Mouse (Mus musculus) adrenal gland, adult (tissue): ENCODE data around the gene Myo1a.

Experiments used
- DNase-seq, 2 experiments: peaks; one replicate each; pipeline ENCODE4 v3.0.0; 2022 to 2023; ENCODE audit warnings: low spot score in 1 of 2; ENCODE audit not compliant: inconsistent age in 2 of 2

Gene Myo1a

GRCm38 (mm10) chr10:127725136-127725535 lies 20.2 kb downstream of the Myo1a start:
- DNase-seq, result no peak

DNA sequence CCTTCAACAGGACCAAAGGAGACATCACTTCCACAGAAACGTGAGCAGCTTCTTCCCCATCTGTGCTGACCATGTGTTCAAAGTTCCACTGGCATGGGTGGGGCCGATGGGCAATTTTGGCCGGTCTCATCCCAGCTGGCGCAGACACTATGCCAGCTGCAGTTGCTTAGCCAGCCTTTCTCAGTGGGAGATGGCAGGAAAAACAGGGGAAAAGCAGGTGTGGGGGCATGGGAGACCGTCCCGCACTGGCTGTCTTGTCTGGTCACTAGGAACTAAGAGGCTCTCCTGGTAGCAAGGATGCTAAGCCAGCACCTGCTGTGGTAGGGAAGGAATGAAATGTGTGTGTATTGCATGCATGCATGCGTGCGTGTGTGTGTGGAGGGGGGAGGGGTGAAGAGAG lies 23.5 kb downstream of the Myo1a start:
- DNase-seq, result no peak

DNA sequence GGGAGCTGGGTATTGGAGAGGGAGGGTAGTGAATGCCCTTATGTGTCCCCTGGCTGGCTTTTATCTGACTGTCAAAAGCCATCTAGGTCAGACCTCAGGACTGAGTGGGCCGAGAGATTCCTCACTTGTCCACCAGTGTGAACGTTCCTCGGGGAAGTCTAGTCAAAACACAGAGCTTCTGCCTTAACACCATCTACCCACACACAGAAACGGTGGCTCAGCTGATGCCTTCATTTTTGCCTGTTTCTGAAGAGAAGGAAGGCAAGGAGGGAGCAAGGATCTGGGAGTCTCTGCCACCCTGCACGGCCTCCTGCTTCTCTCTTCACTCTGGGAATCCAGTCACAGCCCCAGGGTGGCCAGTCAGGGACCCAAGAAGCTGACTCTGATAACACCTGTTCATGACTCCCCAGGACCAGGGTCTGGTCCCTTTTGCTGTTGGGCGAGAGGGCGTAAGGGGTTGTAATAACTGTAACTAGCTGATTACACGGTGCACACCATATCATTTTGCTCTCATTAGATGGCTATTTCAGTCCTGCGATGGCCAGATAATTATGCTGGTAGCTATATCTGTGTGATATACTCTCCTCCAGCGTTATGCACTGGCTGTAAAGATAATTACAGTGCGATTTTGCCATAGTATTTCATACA lies 25.4 kb downstream of the Myo1a start:
- DNase-seq, result no peak

- DNase-seq, result no peak
These were observed 26.0 kb downstream of the Myo1a start for GRCm38 (mm10) chr10:127730933-127731310.

DNA sequence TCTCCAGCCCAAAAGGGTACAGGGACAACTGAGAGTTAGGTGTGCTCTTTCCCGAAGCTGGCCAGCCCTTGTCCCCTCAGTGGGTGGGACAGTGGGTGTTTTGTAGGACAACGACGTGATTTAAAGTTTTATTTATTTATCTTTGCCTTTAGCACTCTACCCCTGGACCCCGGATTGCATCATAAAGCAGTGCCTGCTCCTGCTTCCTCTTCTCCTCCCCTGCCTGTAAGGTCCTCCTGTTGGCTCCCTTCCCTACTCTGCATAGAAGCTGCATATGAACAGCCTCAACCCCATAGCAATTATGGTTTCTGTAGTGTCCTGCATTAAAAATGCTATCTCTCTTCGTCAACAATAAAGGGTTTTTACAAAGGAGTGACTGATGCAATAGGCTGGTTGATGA lies 26.4 kb downstream of the Myo1a start:
- DNase-seq, result no peak

GRCm38 (mm10) chr10:127734434-127734833 lies 29.5 kb downstream of the Myo1a start:
- peak in 1 of 2 experiments; percentile 69 for DNase-seq

DNA sequence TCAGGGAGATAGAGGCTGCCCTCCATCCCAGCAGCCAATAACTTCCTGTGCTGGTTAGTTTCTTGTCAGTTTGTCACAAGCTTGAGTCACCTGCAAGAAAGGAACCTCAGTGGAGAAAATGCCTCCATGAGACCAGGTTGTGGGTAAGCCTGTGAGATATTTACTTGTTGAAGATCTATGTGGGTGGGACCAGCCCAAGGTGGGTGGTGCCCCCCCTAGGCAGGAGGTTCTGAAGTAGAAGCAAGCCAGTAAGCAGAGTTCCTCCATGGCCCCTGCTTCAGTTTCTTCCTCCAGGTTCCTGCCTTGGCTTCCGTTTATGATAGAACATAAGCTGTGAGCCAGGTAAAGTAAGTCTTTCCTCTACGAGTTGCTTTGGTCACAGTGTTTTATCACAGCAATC lies 31.3 kb downstream of the Myo1a start:
- peak in 1 of 2 experiments; percentile 38 for DNase-seq

- peak in 1 of 2 experiments; percentile 60 for DNase-seq
These were observed 31.9 kb downstream of the Myo1a start for GRCm38 (mm10) chr10:127736916-127737315.

- DNase-seq, result peak in 1 of 2 experiments; percentile 42
These were observed 32.6 kb downstream of the Myo1a start for GRCm38 (mm10) chr10:127737552-127737951.

- peak in 1 of 2 experiments; percentile 69 for DNase-seq
These were observed 33.3 kb downstream of the Myo1a start for GRCm38 (mm10) chr10:127738151-127738882.

DNA sequence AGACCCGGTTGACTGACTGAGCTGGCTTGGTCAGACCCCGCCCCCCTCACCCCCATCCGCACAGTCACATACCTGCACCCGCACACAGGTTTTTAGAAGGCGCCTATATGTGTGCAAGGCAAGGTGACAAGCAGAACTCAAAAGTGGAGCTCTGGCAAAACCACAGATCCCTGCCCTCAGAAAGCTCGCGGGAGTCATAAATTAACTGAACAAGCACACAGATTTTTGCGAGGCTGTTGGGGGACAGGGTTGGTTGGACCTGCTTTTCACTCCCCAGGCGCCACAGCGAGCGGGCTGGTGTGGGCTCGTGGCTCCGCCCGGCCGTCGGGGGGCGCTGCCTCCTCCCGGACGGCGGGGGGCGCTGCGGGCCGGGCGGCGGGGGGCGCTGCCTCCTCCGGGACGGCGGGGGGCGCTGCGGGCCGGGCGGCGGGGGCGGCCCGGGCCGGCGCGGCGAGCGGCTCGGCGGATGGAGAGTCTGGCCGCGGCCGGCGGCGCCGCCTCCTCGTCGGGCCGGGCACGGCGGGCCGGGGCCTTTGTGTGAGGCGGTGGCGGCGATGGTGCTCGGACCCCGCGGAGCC lies 34.2 kb downstream of the Myo1a start, which contains the start of gene Zbtb39:
Gene Zbtb39 (plus strand): TSS at position 456 of the 578 bp plus-strand sequence.
- peak; percentile 87 to 94 for DNase-seq

DNA sequence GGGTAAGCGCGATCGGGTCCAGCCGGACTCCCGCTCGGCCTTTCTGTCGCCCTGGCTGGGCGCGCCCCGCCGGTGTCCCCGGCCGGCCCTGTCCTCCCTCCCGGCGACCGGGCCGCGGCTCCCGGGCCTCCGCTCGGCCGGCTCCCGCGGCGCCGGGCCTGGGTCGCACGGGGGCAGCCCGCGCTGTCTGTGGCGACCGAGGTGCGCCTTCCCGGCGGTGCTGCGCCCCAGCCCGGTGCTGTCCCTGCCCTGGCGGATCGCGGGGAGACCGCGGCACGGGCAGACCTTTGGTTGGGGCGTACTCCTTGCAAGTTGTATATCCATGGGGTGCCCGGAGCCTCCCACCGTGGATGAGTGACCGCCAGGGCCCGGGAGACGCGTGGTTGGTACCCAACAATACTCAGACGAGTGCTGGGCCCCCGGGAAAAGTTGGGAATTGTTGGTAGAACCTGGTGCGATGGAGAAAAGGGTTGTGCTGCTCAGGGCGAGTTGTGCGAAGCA lies 34.7 kb downstream of the Myo1a start:
- no peak for DNase-seq

DNA sequence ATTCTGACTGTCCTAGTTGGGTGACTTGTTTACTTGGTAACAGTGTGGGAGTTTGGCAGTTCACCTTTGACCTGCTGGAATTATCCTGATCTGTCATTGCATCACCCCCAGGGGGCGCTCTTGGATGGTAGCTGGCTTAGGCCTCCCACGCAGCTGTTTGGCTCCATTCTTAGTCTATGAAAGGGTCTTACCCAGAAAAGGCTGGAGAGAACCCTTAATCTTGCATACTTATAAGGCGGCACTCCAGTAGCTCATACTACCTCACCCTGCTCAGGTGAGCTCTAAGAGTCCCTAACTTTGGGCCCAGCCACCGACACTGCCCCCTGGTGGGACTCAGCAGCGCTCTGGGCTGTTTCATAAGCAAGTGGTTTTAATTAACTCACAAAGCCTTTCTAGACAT lies 39.7 kb downstream of the Myo1a start:
- peak; percentile 65 to 86 for DNase-seq

DNA sequence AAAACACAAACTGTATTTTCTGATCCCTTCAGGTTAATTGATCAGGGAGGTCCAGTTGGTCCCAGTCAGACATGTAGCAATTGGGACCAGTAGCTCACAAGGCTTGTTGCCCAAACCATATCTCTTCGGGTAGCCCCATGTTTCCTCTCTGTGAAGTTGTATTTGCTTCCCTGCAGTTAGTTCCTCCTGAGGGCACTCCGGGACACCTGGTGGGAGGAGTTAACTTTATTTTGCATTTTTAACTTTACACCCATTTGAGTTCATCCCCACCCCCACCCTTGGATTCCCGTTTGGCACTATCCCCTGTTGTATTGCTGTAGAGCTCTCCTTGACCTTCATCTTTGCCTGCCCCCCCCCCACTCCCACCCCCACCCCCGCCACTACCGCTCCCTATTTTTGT lies 40.9 kb downstream of the Myo1a start:
- peak in 1 of 2 experiments; percentile 42 for DNase-seq

DNA sequence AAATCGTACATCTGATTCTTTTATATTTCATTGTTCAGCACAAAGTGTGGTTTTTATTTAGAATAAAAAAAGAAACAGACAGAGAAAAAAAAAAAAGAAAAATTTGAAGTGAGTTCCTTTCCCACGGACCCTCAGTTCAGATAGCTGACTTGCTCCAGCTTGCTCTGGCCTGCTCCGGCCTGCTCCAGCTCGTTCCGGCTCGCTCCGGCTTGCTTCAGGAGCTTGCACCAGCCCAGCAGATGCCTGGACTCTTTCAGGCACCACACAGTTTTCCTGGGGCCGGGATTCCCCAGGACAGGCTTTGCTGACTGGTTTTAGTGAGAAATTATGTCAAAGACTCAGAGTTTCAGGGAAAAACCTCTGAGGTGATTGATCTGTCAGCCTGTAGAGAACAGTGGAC lies 42.3 kb downstream of the Myo1a start:
- DNase-seq, result no peak

DNA sequence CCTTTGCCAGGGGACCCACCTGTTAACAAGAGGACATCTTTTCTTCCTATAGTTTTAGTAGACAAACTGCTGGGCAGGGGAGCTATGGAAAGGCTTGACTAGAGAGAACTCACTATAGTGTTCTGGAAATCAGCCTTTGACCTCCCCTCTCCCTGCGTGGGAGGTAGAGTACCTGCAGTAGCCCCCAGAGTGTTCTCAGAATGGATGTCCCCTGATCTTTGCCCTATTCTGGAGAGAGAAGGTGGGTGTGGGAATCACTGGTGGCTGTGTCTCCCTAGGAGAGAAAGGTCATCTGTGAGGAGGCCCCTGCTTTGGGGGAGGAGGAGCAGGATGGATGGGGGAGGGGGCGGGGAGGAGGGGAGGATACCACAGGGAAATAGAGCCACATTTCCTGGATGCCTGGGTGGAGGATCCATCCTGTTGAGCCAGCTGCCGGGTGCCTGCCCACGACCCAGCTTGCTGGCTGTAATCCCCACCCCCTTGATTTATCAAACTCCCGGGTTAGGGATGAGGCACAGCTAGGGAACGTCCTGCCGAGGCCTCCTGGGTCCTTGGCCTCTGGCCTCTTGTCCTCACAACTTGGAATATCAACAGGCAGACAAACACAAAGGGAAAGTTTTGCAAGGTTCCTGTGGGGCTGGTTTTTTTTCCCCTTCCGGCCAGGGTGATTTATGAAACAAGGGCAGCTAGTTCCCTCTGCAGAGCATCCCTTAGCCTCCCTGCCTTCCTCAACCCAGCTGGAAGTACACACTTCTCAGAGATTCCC lies 44.1 kb downstream of the Myo1a start:
- peak; percentile 91 to 93 for DNase-seq

DNA sequence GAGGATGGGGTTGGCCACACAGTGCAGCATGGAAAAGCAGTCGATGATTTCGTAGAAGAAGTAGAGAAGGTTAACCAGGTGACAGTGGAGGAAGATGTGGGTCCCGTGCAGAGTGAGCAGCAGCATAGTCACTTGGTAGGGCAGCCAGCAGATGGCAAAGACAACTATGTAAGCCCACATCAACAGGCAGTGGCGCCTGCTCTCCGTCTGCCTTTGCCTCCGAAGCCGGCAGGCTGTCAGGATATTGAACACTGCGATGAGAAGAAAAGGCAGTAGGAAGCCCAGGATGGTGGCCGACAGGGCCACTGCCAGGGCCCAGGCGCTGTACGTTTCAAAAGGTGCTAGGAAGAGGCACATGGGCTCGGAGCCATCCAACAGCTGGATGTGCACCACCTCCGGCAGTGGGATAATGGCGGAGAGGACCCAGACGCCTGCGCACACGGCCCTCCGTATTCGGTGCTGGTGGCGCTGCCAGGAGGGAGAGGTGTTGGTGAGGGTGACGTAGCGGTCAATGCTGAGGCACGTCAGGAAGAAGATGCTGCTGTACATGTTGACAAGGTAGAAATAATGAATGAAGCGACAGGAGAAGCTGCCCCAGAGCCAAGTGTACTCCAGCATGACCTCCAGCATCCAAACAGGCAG lies 45.3 kb downstream of the Myo1a start:
- DNase-seq, result peak; percentile 41 to 61

GRCm38 (mm10) chr10:127751548-127751947 lies 46.6 kb downstream of the Myo1a start, which contains the start of gene Gpr182:
Gene Gpr182, minus strand, starts transcription at chr10:127751732.
- peak in 1 of 2 experiments; percentile 67 for DNase-seq

GRCm38 (mm10) chr10:127754566-127755166 lies 49.7 kb downstream of the Myo1a start:
- DNase-seq, result peak; percentile 88 to 92

GRCm38 (mm10) chr10:127755246-127755645 lies 50.3 kb downstream of the Myo1a start:
- no peak for DNase-seq
